Mouse (Mus musculus): ENCODE measurements at regions not wholly inside any gene's neighbourhood (a gene's known extent, or its start where the extent isn't known, plus 50 kb on each side); places are given as distances from the start of the nearest gene placed in this dataset.

DNA sequence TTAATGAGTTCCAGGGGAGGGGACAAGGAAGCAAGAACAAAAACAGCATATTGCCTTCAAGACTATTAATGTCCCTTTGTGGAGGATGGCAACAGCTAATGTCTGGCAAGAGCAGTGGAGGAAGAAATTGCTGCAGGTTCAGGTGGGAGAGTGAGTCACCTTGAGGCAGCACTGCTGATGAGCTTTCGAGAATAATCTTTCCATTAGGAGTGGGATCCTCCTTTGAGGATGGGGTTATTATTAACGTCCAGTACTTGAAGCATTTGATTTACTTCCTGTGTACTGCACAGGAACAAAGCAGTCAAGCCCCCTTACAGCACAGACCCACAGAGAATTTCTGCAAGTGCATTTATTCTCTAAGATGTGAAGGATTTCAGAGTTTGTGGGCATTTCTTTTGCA is 671.2 kb upstream of the Stxbp6 start:
- no peak for DNase-seq

- DNase-seq = no peak
These were observed 670.1 kb upstream of the Stxbp6 start for GRCm38 (mm10) chr12:45744619-45745018.

GRCm38 (mm10) chr12:45733661-45734060 is 659.2 kb upstream of the Stxbp6 start:
- no peak for DNase-seq

DNA sequence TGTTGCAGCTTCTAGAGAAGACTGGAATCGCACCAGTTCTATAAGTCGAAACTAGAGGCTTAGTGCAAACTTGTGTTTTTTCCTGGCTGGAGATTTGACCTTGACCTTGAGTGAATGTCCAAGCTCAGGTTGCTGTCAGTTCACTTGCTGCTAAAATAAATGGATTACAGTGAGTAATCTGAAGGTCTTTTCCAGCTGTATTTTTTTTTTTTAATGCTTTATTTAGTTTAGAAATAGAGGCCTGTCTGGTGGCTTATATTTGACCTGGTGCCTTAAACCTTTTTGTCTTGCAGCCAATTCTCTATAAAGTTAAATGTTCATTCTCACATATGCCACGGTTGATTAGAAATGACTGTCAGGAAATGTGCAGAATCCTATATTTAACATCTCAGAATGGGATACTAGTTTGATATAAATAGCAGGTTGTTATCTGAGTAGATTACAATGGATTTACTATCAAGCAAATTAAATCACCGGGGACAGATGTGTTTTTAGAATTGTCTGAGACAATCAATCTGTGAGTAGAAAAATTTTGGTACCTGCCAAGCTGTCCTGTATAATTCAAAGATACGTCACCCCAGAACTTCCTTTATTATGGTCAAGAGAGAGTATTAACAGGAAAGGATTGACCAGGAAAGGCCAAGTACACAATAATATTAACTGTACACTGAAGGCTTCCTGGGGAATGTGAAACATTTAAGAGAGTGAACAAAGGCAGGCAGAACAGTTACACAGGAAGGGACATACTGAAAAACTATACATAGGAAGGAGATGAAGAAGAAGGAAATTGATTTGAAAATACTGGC is 650.3 kb upstream of the Stxbp6 start:
- no peak for DNase-seq

GRCm38 (mm10) chr12:45711351-45711750 is 636.8 kb upstream of the Stxbp6 start:
- DNase-seq = no peak

- DNase-seq = no peak
These were observed 636.3 kb upstream of the Stxbp6 start for GRCm38 (mm10) chr12:45710766-45711165.

DNA sequence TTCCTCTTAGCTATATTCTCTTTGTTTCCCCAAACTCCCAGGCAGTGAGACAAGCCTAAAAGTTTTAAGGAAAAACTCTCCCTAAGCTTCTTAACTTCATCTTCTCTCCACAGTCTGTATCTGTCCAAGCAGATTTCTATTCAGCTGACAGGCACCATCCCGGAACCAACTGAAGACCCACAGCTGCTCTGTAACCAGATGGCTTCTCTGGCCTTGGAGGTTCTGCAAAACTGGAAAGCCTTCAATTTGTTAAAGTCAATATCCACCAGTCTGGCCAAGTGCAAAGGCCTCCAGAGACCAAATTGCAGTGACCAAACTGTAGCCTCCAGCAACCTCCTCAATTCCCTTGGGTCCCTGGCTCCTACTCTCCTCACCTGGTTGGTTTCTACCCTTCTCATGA is 614.8 kb upstream of the Stxbp6 start:
- no peak for DNase-seq

DNA sequence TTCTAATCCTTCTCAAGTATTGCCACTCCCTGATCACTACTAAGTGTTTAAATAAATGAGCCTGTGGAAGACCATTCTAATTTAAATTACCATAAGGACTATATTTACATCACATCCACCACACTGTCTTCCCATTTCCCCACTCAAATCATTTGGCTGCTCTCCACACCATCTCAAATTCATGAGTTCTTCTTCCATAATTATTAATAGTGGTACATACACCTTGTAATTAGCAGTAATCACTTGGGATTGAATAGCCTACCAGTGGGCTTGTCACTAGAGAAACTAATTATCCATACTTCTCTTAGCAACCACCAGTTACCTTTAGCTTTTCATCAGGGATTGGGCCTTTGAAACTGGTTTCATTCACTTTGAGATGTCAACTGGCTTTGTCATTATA is 612.3 kb upstream of the Stxbp6 start:
- no peak for DNase-seq

DNA sequence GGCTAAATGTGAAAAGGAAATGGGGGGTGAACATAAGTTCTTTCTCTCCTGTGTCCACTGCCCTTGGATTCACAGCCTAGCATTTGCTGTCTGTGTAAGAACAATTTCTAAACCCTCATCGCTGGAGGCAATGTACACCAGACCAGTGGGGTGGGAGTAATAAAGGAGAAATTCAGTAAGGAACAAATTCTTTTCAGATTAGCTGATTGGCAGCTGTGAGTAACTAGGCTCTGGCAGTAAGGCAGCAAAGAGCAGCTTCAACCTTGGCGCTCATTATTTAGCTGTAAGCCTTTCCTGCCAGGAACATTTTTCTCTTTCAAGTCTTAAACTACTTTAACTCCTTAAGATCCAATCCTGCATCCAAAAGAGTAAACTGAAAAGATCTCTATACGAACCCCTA is 597.9 kb upstream of the Stxbp6 start:
- no peak for DNase-seq

GRCm38 (mm10) chr12:45671554-45671948 is 597.0 kb upstream of the Stxbp6 start:
- no peak for DNase-seq

GRCm38 (mm10) chr12:45670874-45671553 is 596.5 kb upstream of the Stxbp6 start:
- DNase-seq = no peak

DNA sequence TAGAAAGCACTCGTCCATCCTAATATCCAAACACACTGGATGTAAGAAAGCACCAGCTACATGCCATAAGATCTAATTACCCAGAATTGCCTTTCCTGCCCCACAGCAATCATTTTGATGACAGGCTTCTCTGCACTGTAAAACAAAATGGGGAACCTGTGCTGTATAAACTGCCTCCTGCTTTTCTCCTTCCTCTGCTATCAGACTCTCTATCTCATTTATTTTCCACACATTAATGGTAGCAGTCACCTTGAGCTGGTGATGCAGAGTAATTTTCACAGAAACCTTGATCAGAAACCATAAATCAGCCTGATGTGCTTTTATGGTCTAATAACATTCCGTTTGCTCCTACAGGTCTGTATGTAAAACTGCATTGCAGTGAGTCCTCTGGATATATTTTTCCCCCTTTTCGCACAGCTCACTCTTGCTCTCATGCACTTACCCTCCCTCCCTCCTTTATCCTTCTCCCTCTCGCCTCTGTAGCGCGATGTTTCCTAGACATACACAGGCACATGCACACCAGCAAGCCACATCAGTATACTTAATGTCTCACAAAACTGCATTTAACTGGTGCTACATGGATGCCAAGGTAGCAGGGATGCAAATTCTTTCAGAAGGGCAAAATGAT is 595.9 kb upstream of the Stxbp6 start:
- DNase-seq = no peak

GRCm38 (mm10) chr12:45659612-45660011 is 585.1 kb upstream of the Stxbp6 start:
- no peak for DNase-seq

GRCm38 (mm10) chr12:45656574-45656973 is 582.1 kb upstream of the Stxbp6 start:
- DNase-seq = no peak

DNA sequence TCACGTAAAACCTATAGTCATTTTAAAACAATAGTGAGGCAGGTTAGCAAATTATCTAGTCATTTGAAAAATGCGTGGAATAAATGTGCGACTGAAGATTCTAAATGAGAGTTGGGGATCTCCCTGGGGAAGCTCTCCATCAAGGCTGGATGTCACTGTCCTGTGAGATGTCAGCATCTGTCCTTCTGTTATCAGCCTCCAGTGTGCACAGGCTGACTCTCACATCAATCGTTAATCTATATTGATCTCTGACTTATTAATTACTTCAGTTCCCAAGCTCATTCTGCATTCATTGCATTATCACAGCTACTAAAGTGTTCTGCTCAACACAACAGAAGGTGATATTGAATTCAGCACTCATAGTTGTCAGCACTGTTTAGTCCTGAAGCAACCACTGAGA is 574.1 kb upstream of the Stxbp6 start:
- no peak for DNase-seq

DNA sequence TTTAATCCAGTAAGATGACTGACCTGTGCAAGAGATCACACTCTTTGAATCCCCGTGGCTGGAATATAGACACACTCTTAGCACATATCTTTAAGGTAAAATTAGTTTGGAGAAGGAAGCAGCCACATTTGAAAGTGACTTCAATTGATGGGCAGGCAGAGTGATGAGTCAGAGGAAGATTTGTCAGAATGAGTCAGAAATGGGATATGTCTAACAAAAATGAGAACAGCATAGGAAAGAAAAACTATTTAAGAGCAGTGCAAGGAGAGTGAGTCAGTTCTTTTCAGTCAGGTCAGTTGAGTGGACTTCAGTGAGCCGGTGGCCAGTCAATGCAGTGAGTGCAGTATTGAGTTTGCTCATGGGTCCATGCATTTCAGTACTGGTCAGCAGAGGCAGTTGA is 569.7 kb upstream of the Stxbp6 start:
- no peak for DNase-seq

- DNase-seq = no peak
These were observed 548.3 kb upstream of the Stxbp6 start for GRCm38 (mm10) chr12:45622830-45623229.

GRCm38 (mm10) chr12:45620056-45620455 is 545.5 kb upstream of the Stxbp6 start:
- no peak for DNase-seq

DNA sequence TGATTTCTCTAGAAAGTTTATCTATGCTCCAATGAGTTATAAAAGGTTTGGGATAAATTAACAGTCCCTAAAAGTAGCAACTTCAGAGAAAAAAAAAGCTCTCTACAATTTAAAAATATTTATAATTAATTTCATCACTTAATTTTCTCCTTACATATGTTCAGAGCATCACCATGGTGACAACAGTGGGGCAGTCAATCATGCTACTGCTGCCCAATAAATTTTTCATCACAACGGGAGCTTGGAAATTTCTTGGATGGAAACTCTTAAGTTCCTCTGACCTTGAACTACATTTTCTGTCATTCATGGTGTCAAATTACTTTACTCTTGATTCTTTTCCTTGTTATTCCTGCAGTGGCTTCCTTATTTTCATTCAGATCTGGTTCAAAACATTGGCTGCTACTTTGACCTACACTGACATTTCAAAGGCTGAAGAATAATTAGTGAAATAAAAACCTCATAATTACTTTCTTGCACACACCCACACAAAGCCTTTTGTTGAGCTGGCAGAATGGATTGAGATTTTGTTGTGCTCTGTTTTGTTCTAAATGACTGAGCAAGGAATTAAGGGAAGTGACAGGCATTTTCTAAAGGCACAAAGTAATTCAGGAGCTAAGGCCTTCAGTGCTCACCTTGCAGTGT is 540.1 kb upstream of the Stxbp6 start:
- no peak for DNase-seq

- no peak for DNase-seq
These were observed 539.6 kb upstream of the Stxbp6 start for GRCm38 (mm10) chr12:45614074-45614473.

- DNase-seq = no peak
These were observed 524.9 kb upstream of the Stxbp6 start for GRCm38 (mm10) chr12:45599443-45599842.

GRCm38 (mm10) chr12:45597904-45598570 is 523.5 kb upstream of the Stxbp6 start:
- no peak for DNase-seq

DNA sequence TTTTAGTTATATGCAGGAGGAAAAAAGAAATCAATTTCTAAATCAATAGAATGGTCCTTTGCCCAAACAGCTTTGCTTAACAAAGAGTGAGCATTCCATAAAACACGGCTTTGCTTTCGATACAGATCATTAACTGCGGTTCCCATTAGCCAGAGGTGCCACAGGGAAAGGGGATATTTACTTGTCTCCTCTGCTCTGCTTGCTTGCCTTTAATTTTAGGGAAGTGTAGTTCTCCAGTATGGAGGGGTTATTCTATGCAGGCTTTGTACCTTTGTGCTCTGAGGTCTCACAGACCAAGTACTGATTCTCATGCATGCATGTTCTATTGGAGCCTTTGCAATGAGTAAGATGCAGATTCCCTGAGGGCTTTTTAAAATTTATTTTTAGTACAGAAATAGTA is 520.2 kb upstream of the Stxbp6 start:
- DNase-seq = no peak

All from layer of hippocampus, adult 9-11 months (tissue).